Mouse (Mus musculus) G1E (cell line): ENCODE results near the gene Mad1l1.

Experiments
- CTCF ChIP-seq: IDR thresholded peaks from 2 replicates; pipeline ENCODE4 v1.5.1; 2012; ENCODE audit warnings: low read depth, low read length, inconsistent platforms, mixed read lengths
- GATA1 ChIP-seq: IDR thresholded peaks from 2 replicates; pipeline ENCODE4 v1.6.1; 2012; ENCODE audit warnings: borderline replicate concordance, low read length, inconsistent platforms, mixed read lengths
- POLR2AphosphoS5 ChIP-seq: IDR thresholded peaks from 2 replicates; pipeline ENCODE4 v1.6.1; 2012; ENCODE audit warnings: low read depth, low read length, inconsistent platforms; ENCODE audit not compliant: insufficient replicate concordance
- TAL1 ChIP-seq: conservative IDR thresholded peaks from 2 replicates; pipeline ENCODE4 v1.6.1; 2012; ENCODE audit warnings: low read depth, low read length, inconsistent platforms, mixed read lengths

GRCm38 (mm10) chr5:140091601-140092000 is 229.8 kb downstream of the Mad1l1 start:
- TF ChIP-seq CTCF = no peak
- no peak for TF ChIP-seq POLR2AphosphoS5
- TF ChIP-seq GATA1 = no peak
- TF ChIP-seq TAL1 = no peak
